Mouse (Mus musculus): ENCODE measurements at regions not wholly inside any gene's neighbourhood (a gene's known extent, or its start where the extent isn't known, plus 50 kb on each side); places are given as distances from the start of the nearest gene placed in this dataset.

DNA sequence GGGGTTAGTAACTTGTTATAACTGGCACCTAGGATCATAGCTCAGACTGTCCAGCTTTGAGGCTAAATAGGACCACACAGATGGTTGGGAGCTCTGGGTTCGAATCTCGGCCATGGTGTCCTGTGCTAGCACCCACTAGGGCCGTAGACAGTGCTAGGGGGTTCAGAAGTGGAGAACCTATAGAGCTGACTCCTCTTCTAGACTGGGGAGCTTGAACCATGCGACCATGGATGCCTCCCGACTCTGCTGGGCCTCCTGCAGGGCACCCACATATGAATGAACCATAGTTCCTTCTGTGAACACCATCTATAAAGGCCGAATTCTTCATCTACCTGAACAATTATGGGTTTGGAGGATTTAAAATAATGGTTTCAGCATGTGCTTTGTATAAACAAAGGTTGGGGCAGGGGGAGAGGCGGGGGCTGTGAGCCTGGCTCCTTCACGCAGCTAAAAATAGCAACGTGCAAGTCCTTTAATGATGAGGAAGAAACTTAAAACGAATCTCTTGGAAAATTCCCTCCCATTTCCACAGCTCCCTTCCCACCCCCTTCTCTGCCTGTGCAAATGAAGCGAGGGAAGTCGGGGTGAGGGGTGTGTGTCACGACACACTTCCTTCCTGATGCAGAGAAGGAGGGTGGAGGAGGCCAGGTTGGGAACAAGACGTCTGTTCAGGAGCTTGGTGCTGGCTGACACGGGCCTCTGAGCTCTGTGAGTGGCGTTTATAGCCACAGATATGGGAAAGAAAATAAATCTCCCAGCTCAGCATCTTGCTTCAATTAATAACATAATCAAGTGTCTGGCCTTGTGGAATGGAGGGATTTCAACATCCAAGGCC, 71.6 kb downstream of the Syf2 start:
- Histone ChIP-seq H3K4me3 (ENCODE audit: insufficient read depth, low read depth, low read length) (no peak overlapping the region), H3K4me1 (ENCODE audit: control insufficient read depth, insufficient read depth, low read length) (peaks cover 35% of the 10 kb centered on the region), H3K27ac (ENCODE audit: insufficient read depth, low read depth, low read length) (peak overlapping the region; percentile 52; the same call in 1 of the 2 replicates)
- no peak for TF ChIP-seq POLR2A (IDR thresholded peaks at IDR 0.05; ENCODE audit: insufficient read depth, low read depth, low read length)
- TF ChIP-seq CTCF (IDR thresholded peaks at IDR 0.05; ENCODE audit: insufficient read depth, low read depth, low read length) = no peak
- WGBS = 30% methylated on average over 16 of the region's 16 CpGs

DNA sequence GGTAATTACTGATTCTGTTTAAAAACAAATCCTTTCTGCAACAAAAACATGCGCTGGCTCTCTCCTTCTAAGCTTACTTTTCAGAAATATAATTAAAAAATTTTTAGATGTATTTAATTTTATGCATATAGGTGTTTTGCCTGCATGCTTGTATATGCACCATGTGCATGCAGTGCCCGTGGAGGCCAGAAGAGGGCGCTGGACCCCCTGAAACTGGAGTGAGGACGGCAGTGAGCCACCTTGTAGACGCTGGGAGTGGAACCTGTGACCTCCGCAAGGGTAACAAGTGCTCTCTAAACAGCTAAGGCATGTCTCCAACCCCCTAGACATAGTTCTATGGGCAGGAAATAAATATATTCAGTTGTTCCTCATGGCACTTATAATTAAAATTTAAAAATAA, 80.7 kb downstream of the Syf2 start:
- WGBS = 83% methylated on average over 6 of the region's 6 CpGs
- TF ChIP-seq POLR2A (IDR thresholded peaks at IDR 0.05; ENCODE audit: insufficient read depth, low read depth, low read length) = no peak
- no peak for TF ChIP-seq CTCF (IDR thresholded peaks at IDR 0.05; ENCODE audit: insufficient read depth, low read depth, low read length)
- H3K4me3 ChIP-seq (ENCODE audit: insufficient read depth, low read depth, low read length) = no peak overlapping the region
- no peak overlapping the region for H3K27ac ChIP-seq (ENCODE audit: insufficient read depth, low read depth, low read length)
- peaks cover 6% of the 10 kb centered on the region for H3K4me1 ChIP-seq (ENCODE audit: control insufficient read depth, insufficient read depth, low read length)

DNA sequence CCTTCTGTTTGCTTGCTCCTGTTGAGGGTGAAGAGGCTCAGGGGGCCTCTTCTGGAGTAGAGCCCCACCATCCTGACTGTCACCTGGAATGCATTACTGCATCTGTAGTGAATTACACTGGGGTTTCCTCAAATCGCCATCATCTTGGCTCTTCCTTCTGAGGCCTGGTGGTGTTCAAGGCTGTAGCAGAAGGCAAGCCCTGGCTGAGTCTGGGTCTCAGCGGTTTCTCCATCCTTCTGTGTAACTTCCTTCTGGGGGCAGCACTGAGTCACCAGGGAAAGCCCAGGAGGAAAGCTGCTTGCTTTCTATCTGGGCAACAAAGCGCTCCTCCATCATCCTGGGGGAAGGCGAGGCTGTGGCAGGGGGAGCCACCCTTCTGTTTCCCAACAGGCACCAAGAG, 82.2 kb downstream of the Syf2 start:
- Histone ChIP-seq H3K4me1 (ENCODE audit: control insufficient read depth, insufficient read depth, low read length) (peaks cover 6% of the 10 kb centered on the region), H3K27ac (ENCODE audit: insufficient read depth, low read depth, low read length) (no peak overlapping the region), H3K4me3 (ENCODE audit: insufficient read depth, low read depth, low read length) (no peak overlapping the region)
- TF ChIP-seq CTCF (IDR thresholded peaks at IDR 0.05; ENCODE audit: insufficient read depth, low read depth, low read length) = no peak
- no peak for TF ChIP-seq POLR2A (IDR thresholded peaks at IDR 0.05; ENCODE audit: insufficient read depth, low read depth, low read length)
- WGBS = 84% methylated on average over 4 of the region's 4 CpGs

DNA sequence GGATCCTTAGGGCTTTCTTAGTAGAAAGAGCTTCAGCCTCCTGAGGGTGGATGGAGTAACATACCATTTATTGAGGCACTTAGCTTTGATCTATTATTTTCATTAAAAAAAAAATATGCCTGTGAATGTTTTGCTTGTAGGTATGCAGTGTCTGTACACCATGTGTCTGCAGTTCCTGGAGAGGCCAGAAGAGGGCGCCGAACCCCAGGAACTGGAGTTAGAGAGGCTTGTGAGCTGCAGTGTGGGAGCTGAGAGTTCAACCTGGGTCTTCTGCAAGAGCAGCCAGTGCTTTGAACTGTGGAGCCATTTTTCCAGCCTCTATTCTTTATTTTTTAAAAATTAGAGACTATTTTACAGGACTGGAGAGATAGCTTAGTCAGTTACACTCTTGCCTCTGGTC, 83.2 kb downstream of the Syf2 start:
- no peak for TF ChIP-seq POLR2A (IDR thresholded peaks at IDR 0.05; ENCODE audit: insufficient read depth, low read depth, low read length)
- TF ChIP-seq CTCF (IDR thresholded peaks at IDR 0.05; ENCODE audit: insufficient read depth, low read depth, low read length) = no peak
- Histone ChIP-seq H3K4me3 (ENCODE audit: insufficient read depth, low read depth, low read length) (no peak overlapping the region), H3K4me1 (ENCODE audit: control insufficient read depth, insufficient read depth, low read length) (peaks cover 8% of the 10 kb centered on the region), H3K27ac (ENCODE audit: insufficient read depth, low read depth, low read length) (no peak overlapping the region)
- 73% methylated on average over 2 of the region's 2 CpGs for WGBS

- peaks cover 6% of the 10 kb centered on the region for H3K4me1 ChIP-seq (ENCODE audit: control insufficient read depth, insufficient read depth, low read length)
- TF ChIP-seq POLR2A (IDR thresholded peaks at IDR 0.05; ENCODE audit: insufficient read depth, low read depth, low read length) (no peak), CTCF (IDR thresholded peaks at IDR 0.05; ENCODE audit: insufficient read depth, low read depth, low read length) (peak; percentile 57; the same call in 1 of the 2 replicates)
- H3K4me3 ChIP-seq (ENCODE audit: insufficient read depth, low read depth, low read length) = no peak overlapping the region
- H3K27ac ChIP-seq (ENCODE audit: insufficient read depth, low read depth, low read length) = no peak overlapping the region
- WGBS = 33% methylated on average over 8 of the region's 8 CpGs
These were observed 87.3 kb downstream of the Syf2 start for GRCm38 (mm10) chr4:135018018-135018417.

GRCm38 (mm10) chr4:135019120-135019519, 88.4 kb downstream of the Syf2 start:
- no peak overlapping the region for H3K27ac ChIP-seq (ENCODE audit: insufficient read depth, low read depth, low read length)
- TF ChIP-seq CTCF (IDR thresholded peaks at IDR 0.05; ENCODE audit: insufficient read depth, low read depth, low read length) = no peak
- TF ChIP-seq POLR2A (IDR thresholded peaks at IDR 0.05; ENCODE audit: insufficient read depth, low read depth, low read length) = no peak
- 41% methylated on average over 2 of the region's 2 CpGs for WGBS

GRCm38 (mm10) chr4:135020262-135020991, 89.7 kb downstream of the Syf2 start:
- TF ChIP-seq POLR2A (IDR thresholded peaks at IDR 0.05; ENCODE audit: insufficient read depth, low read depth, low read length) (no peak), CTCF (IDR thresholded peaks at IDR 0.05; ENCODE audit: insufficient read depth, low read depth, low read length) (no peak)
- 90% methylated on average over 8 of the region's 8 CpGs for WGBS

More at GRCm38 (mm10) chr4:135019120-135019519, 88.4 kb downstream of the Syf2 start:
- Histone ChIP-seq H3K4me1 (ENCODE audit: control insufficient read depth, insufficient read depth, low read length) (peaks cover 6% of the 10 kb centered on the region), H3K4me3 (ENCODE audit: insufficient read depth, low read depth, low read length) (no peak overlapping the region)

GRCm38 (mm10) chr4:135023200-135023599, 92.5 kb downstream of the Syf2 start:
- Histone ChIP-seq H3K4me3 (ENCODE audit: insufficient read depth, low read depth, low read length) (no peak overlapping the region), H3K27ac (ENCODE audit: insufficient read depth, low read depth, low read length) (no peak overlapping the region), H3K4me1 (ENCODE audit: control insufficient read depth, insufficient read depth, low read length) (peaks cover 20% of the 10 kb centered on the region)
- TF ChIP-seq CTCF (IDR thresholded peaks at IDR 0.05; ENCODE audit: insufficient read depth, low read depth, low read length) = no peak
- no peak for TF ChIP-seq POLR2A (IDR thresholded peaks at IDR 0.05; ENCODE audit: insufficient read depth, low read depth, low read length)
- 95% methylated on average over 5 of the region's 5 CpGs for WGBS

More at GRCm38 (mm10) chr4:135020262-135020991, 89.7 kb downstream of the Syf2 start:
- peaks cover 9% of the 10 kb centered on the region for H3K4me1 ChIP-seq (ENCODE audit: control insufficient read depth, insufficient read depth, low read length)
- H3K4me3 ChIP-seq (ENCODE audit: insufficient read depth, low read depth, low read length) = no peak overlapping the region
- no peak overlapping the region for H3K27ac ChIP-seq (ENCODE audit: insufficient read depth, low read depth, low read length)

- Histone ChIP-seq H3K4me1 (ENCODE audit: control insufficient read depth, insufficient read depth, low read length) (peaks cover 15% of the 10 kb centered on the region), H3K4me3 (ENCODE audit: insufficient read depth, low read depth, low read length) (no peak overlapping the region), H3K27ac (ENCODE audit: insufficient read depth, low read depth, low read length) (no peak overlapping the region)
- WGBS = 37% methylated on average over 18 of the region's 18 CpGs
- TF ChIP-seq CTCF (IDR thresholded peaks at IDR 0.05; ENCODE audit: insufficient read depth, low read depth, low read length) (no peak), POLR2A (IDR thresholded peaks at IDR 0.05; ENCODE audit: insufficient read depth, low read depth, low read length) (no peak)
These were observed 94.7 kb upstream of the Runx3 start for GRCm38 (mm10) chr4:135025802-135026201.
